ENCODE assay signal across 16 mouse cellular contexts in genomic region chr15:25957651-25958050, GRCm38 (mm10). TPM values are rescaled to one million over a fixed set of nuclear protein-coding genes. Genes with fewer than 3 reads are reported as not detected.
A peak's percentile ranks its signal among the peaks of the same experiment; 100 is the strongest.
DNase-seq lines count a peak whose midpoint lies in the region; ATAC-seq and TF ChIP-seq lines count a peak whose summit lies in the region.
"Had no signal": no experiment of that assay in that cellular context is flagged by ENCODE, and none has a peak within 500 bp of the region (broad histone marks: within the 10 kb centered on the region; RNA-seq: fewer than 3 reads in every experiment).

No protein-coding gene starts in this region.

- H3K27ac ChIP-seq in heart, embryonic 16.5 days (ENCODE audit: low read length): peak overlapping the region; percentile 50
- peak overlapping the region; percentile 14; the same call in 1 of the 2 replicates for H3K27ac ChIP-seq in layer of hippocampus, adult 2 months
- H3K27ac ChIP-seq in hindbrain, embryonic 11.5 days (ENCODE audit: low read depth, low read length): no peak overlapping the region
- H3K27ac ChIP-seq: embryonic facial prominence, embryonic 12.5 days; hindbrain, embryonic 14.5 days; neural tube, embryonic 12.5 days had no signal

- peak; percentile 74 for DNase-seq in heart, adult 11 months
- DNase-seq in heart, postnatal 4 days: no peak
- no peak for DNase-seq in heart, adult 18-20 months
- DNase-seq in layer of hippocampus, adult 2 months (ENCODE audit: low spot score in 2 of 2): no peak
- no peak for DNase-seq in layer of hippocampus, postnatal 14 days (ENCODE audit: low spot score in 2 of 2)
- no peak for DNase-seq in hindbrain, embryonic 11.5 days (ENCODE audit: low spot score)
- DNase-seq: cerebellum, adult 9-10 months; forebrain, postnatal 0 days; kidney, adult 11 months; layer of hippocampus, postnatal 36 days; thymus, postnatal 14 days had no signal

- H3K9me3 ChIP-seq in heart, embryonic 16.5 days (replicated peaks; ENCODE audit: control insufficient read depth, low read length): no peaks in the 10 kb centered on the region
- no peaks in the 10 kb centered on the region for H3K9me3 ChIP-seq in hindbrain, embryonic 11.5 days (ENCODE audit: control insufficient read depth, low read length)
- H3K9me3 ChIP-seq: embryonic facial prominence, embryonic 12.5 days; neural tube, embryonic 12.5 days had no signal

- no peak overlapping the region for H3K4me2 ChIP-seq in heart, embryonic 16.5 days (ENCODE audit: low read depth, low read length)
- H3K4me2 ChIP-seq in hindbrain, embryonic 11.5 days (replicated peaks; ENCODE audit: low read depth, low read length): no peak overlapping the region
- H3K4me2 ChIP-seq: embryonic facial prominence, embryonic 12.5 days; hindbrain, embryonic 14.5 days; midbrain, embryonic 11.5 days; neural tube, embryonic 12.5 days had no signal

- TF ChIP-seq CTCF in layer of hippocampus, adult 2 months (conservative IDR thresholded peaks at IDR 0.05): no peak

- ATAC-seq in heart, embryonic 16.5 days (replicated peaks; ENCODE audit: extremely low read depth, insufficient read depth, low FRiP score): no peak
- ATAC-seq in hindbrain, embryonic 11.5 days (ENCODE audit: low FRiP score): no peak
- ATAC-seq: forebrain, postnatal 0 days had no signal

- H3K4me3 ChIP-seq in heart, embryonic 16.5 days (ENCODE audit: low read length): no peak overlapping the region
- no peak overlapping the region for H3K4me3 ChIP-seq in layer of hippocampus, adult 2 months
- no peak overlapping the region for H3K4me3 ChIP-seq in hindbrain, embryonic 11.5 days (ENCODE audit: low read depth, low read length)
- H3K4me3 ChIP-seq: embryonic facial prominence, embryonic 12.5 days; neural tube, embryonic 12.5 days had no signal

- peaks cover 25% of the 10 kb centered on the region for H3K4me1 ChIP-seq in heart, embryonic 16.5 days (ENCODE audit: control insufficient read depth, insufficient read depth, low read length)
- no peaks in the 10 kb centered on the region for H3K4me1 ChIP-seq in hindbrain, embryonic 11.5 days (replicated peaks; ENCODE audit: control insufficient read depth, insufficient read depth, low read length)
- H3K4me1 ChIP-seq: embryonic facial prominence, embryonic 12.5 days; neural tube, embryonic 12.5 days had no signal

- peak overlapping the region; percentile 46; the same call in 1 of the 2 replicates for H3K9ac ChIP-seq in heart, embryonic 16.5 days (ENCODE audit: low read length)
- no peak overlapping the region for H3K9ac ChIP-seq in hindbrain, embryonic 11.5 days (ENCODE audit: low read depth, low read length)
- H3K9ac ChIP-seq: embryonic facial prominence, embryonic 12.5 days; forebrain, postnatal 0 days; hindbrain, embryonic 14.5 days; neural tube, embryonic 12.5 days had no signal

- WGBS in heart, embryonic 16.5 days: 62% methylated on average over 10 of the region's 10 CpGs
- 81% methylated on average over 10 of the region's 10 CpGs for WGBS in hindbrain, embryonic 11.5 days

- no peaks in the 10 kb centered on the region for H3K27me3 ChIP-seq in heart, embryonic 16.5 days (ENCODE audit: control insufficient read depth, insufficient read depth, low read length)
- H3K27me3 ChIP-seq in hindbrain, embryonic 11.5 days (ENCODE audit: control insufficient read depth, insufficient read depth, low read length): no peaks in the 10 kb centered on the region
- H3K27me3 ChIP-seq: embryonic facial prominence, embryonic 12.5 days; neural tube, embryonic 12.5 days had no signal

- H3K36me3 ChIP-seq in heart, embryonic 16.5 days (ENCODE audit: control insufficient read depth, insufficient read depth): no peaks in the 10 kb centered on the region
- no peaks in the 10 kb centered on the region for H3K36me3 ChIP-seq in hindbrain, embryonic 11.5 days (ENCODE audit: control insufficient read depth, insufficient read depth, low read length)
- H3K36me3 ChIP-seq: embryonic facial prominence, embryonic 12.5 days; neural tube, embryonic 12.5 days had no signal

RNA-seq across cellular contexts. Expression of gene Zfp622, which starts 26.5 kb away (rescaled TPM):
- 10 to 100 TPM; 21.7 to 22.0 TPM for total RNA-seq in heart, postnatal 4 days (2021)
- 16.8 and 18.1 TPM in 2 replicates for polyA plus RNA-seq in heart, embryonic 16.5 days (2015; fragmentation: Nextera tagmentation; extraction: Ambion mirVana)
- 10 to 100 TPM; 26.7 to 27.6 TPM for total RNA-seq in heart, adult 18-20 months (2021)
- total RNA-seq in layer of hippocampus, adult 2 months (2021): 10 to 100 TPM; 44.5 to 45.4 TPM
- total RNA-seq in layer of hippocampus, postnatal 14 days (2021): 10 to 100 TPM; 31.0 to 36.8 TPM
- polyA plus RNA-seq in hindbrain, embryonic 11.5 days (2014; fragmentation: Nextera tagmentation; extraction: Ambion mirVana): 34.8 and 35.0 TPM in 2 replicates
